8 mouse cellular contexts compared by ENCODE assay signal in genomic region chr2:20547686-20548624, GRCm38 (mm10).
A peak's percentile ranks its signal among the peaks of the same experiment; 100 is the strongest.
DNase-seq lines count a peak whose midpoint lies in the region; ATAC-seq lines count a peak whose summit lies in the region.

No protein-coding gene starts in this region.

- H3K27me3 ChIP-seq in liver, embryonic 13.5 days: no peaks in the 10 kb centered on the region
- 0 out of 2 replicates have a peak, but pooled peaks cover 10% of the 10 kb centered on the region for H3K27me3 ChIP-seq in neural tube, embryonic 15.5 days (replicated peaks)

- H3K4me2 ChIP-seq in liver, embryonic 13.5 days: peak overlapping the region; percentile 43
- peak overlapping the region; percentile 49 for H3K4me2 ChIP-seq in neural tube, embryonic 15.5 days

- no peak overlapping the region for H3K27ac ChIP-seq in liver, embryonic 13.5 days
- no peak overlapping the region for H3K27ac ChIP-seq in neural tube, embryonic 15.5 days (replicated peaks)

- no peaks in the 10 kb centered on the region for H3K36me3 ChIP-seq in liver, embryonic 13.5 days
- no peaks in the 10 kb centered on the region for H3K36me3 ChIP-seq in neural tube, embryonic 15.5 days

- H3K9ac ChIP-seq in liver, embryonic 13.5 days: no peak overlapping the region
- no peak overlapping the region for H3K9ac ChIP-seq in neural tube, embryonic 15.5 days (replicated peaks)

- peak overlapping the region; percentile 18 for H3K4me3 ChIP-seq in liver, embryonic 13.5 days (replicated peaks)
- peak overlapping the region; percentile 8 for H3K4me3 ChIP-seq in neural tube, embryonic 15.5 days (replicated peaks)

- DNase-seq in kidney, adult 11 months: peak; percentile 20
- no peak for DNase-seq in kidney, postnatal 10 days
- peak; percentile 24 for DNase-seq in forelimb bud, embryonic 11.5 days (ENCODE audit: low read depth, low spot score)
- no peak for DNase-seq in liver, embryonic 13.5 days
- no peak for DNase-seq in urinary bladder, postnatal 25 days (ENCODE audit: low spot score)
- no peak for DNase-seq in gastrocnemius, adult 8-10 months (ENCODE audit: low spot score in 2 of 2)

- H3K9me3 ChIP-seq in liver, embryonic 13.5 days (replicated peaks): no peaks in the 10 kb centered on the region
- H3K9me3 ChIP-seq in neural tube, embryonic 15.5 days (replicated peaks): no peaks in the 10 kb centered on the region

- peaks cover 10% of the 10 kb centered on the region; the same call in 1 of the 2 replicates for H3K4me1 ChIP-seq in liver, embryonic 13.5 days (replicated peaks)
- H3K4me1 ChIP-seq in neural tube, embryonic 15.5 days: peaks cover 28% of the 10 kb centered on the region

- 44% methylated on average over 18 of the region's 18 CpGs for WGBS in liver, embryonic 13.5 days (ENCODE audit: insufficient replicate concordance)
- 23% methylated on average over 18 of the region's 18 CpGs for WGBS in neural tube, embryonic 15.5 days

- no peak for ATAC-seq in liver, embryonic 13.5 days (ENCODE audit: low read depth)
- ATAC-seq in neural tube, embryonic 15.5 days (ENCODE audit: low FRiP score): peak; percentile 8; the same call in 1 of the 2 replicates
- no peak for ATAC-seq in frontal cortex, adult (ENCODE audit: low TSS enrichment)

Comparison
In these comparisons a context has a peak if more than half of its experiments do, and no peak if none do; other contexts are left out.
1. DNase-seq: peak in kidney, adult 11 months (single experiment) and forelimb bud, embryonic 11.5 days (single experiment); none in kidney, postnatal 10 days (single experiment), liver, embryonic 13.5 days (single experiment), urinary bladder, postnatal 25 days (single experiment) and gastrocnemius, adult 8-10 months (0 of 2).